Mouse (Mus musculus): ENCODE measurements around the gene Lin7b.

DNA sequence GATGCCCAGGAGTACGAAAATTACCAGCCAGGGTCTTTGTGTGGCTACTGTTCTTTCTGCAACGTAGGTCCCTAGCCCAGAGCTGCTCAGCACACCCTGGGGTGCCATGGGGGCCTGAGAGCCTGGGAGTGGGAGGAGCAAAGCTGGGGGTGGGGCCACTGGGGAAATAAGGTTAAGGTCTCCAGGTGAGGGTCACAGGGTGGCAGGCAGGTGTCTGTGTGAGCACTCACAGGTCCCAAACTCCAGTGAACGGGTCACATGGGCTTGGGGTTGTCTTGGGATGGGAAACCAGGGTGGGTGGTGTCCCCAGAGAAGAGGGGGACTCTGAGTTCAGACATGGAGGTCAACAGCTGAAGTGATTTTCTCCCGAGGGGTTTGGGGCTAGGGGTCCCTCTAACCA, 32.9 kb downstream of the Lin7b start:
- no peak for TF ChIP-seq GATA1 (IDR thresholded peaks at IDR 0.05; ENCODE audit: borderline replicate concordance, low read length)
- no peak for TF ChIP-seq FLI1 (IDR thresholded peaks at IDR 0.05; ENCODE audit: low read length)
